Mouse (Mus musculus) midbrain, embryonic 16.5 days (tissue): ENCODE measurements at regions not wholly inside any gene's neighbourhood (a gene's known extent, or its start where the extent isn't known, plus 50 kb on each side); places are given as distances from the start of the nearest gene placed in this dataset.
"Not testable (repeated sequence)": the region's sequence is repeated elsewhere in the genome, so short reads cannot be mapped to it uniquely, and the experiment has no call there.

ENCODE experiments used
- ATAC-seq: fragments of 200-750 bp; cut with Nextera tagmentation; 2 replicates; pipeline ENCODE4 v1.8.0; 2017; ENCODE audit warnings: moderate TSS enrichment
- H3K27ac ChIP-seq: fragments of 300-500 bp; sonication (generic); 2 replicates; pipeline ENCODE4 v1.5.1; 2014; ENCODE audit warnings: mild to moderate bottlenecking, low read length, mixed read lengths
- H3K27me3 ChIP-seq: fragments of 300-500 bp; sonication (generic); 2 replicates; pipeline ENCODE4 v1.6.1; 2014; ENCODE audit warnings: low read depth, low read length, mixed read lengths; ENCODE audit not compliant: control insufficient read depth, insufficient read depth
- H3K36me3 ChIP-seq: fragments of 300-500 bp; sonication (generic); 2 replicates; pipeline ENCODE4 v1.6.1; 2014; ENCODE audit warnings: mild to moderate bottlenecking, low read length, moderate library complexity, mixed read lengths; ENCODE audit not compliant: control insufficient read depth, insufficient read depth
- H3K4me1 ChIP-seq: fragments of 300-500 bp; sonication (generic); 2 replicates; pipeline ENCODE4 v1.6.1; 2014; ENCODE audit warnings: mild to moderate bottlenecking, low read length, mixed read lengths; ENCODE audit not compliant: control insufficient read depth, insufficient read depth
- H3K4me2 ChIP-seq: fragments of 300-500 bp; sonication (generic); 2 replicates; pipeline ENCODE4 v1.6.1; 2014; ENCODE audit warnings: mild to moderate bottlenecking, low read length, mixed read lengths
- H3K4me3 ChIP-seq: fragments of 300-500 bp; sonication (generic); 2 replicates; pipeline ENCODE4 v1.5.1; 2014; ENCODE audit warnings: low read depth, mild to moderate bottlenecking, low read length, moderate library complexity, mixed read lengths
- H3K9ac ChIP-seq: fragments of 300-500 bp; sonication (generic); 2 replicates; pipeline ENCODE4 v1.6.1; 2014; ENCODE audit warnings: low read depth, low read length, mixed read lengths
- H3K9me3 ChIP-seq: fragments of 300-500 bp; sonication (generic); replicated peaks from 2 replicates; pipeline ENCODE4 v1.6.1; 2014; ENCODE audit warnings: mild to moderate bottlenecking, low read length, mixed read lengths; ENCODE audit not compliant: control insufficient read depth, poor library complexity, severe bottlenecking
- WGBS: fragments of 180-500 bp; shearing (Covaris S2); extraction: QIAGEN DNeasy Blood & Tissue Kit; methylation state at CpG from one replicate; pipeline ENCODE4 v1.1.7; 2014; 5-methylcytosine and 5-hydroxymethylcytosine counted together

- peak; percentile 59 for ATAC-seq
These were observed 214.0 kb upstream of the Zfp703 start for GRCm38 (mm10) chr8:26762942-26763778.

GRCm38 (mm10) chr8:26768474-26769229, 208.5 kb upstream of the Zfp703 start:
- H3K9ac ChIP-seq, result no peak overlapping the region
- H3K36me3 ChIP-seq, result no peaks in the 10 kb centered on the region
- no peaks in the 10 kb centered on the region for H3K9me3 ChIP-seq
- H3K4me1 ChIP-seq, result no peaks in the 10 kb centered on the region
- ATAC-seq, result no peak
- H3K4me3 ChIP-seq, result no peak overlapping the region
- H3K4me2 ChIP-seq, result no peak overlapping the region
- no peaks in the 10 kb centered on the region for H3K27me3 ChIP-seq
- H3K27ac ChIP-seq, result no peak overlapping the region
- 76% methylated on average over 10 of the region's 10 CpGs for WGBS

More at GRCm38 (mm10) chr8:26762942-26763778, 214.0 kb upstream of the Zfp703 start:
- Histone ChIP-seq H3K27me3 (no peaks in the 10 kb centered on the region), H3K27ac (no peak overlapping the region; the same call in none of the 2 replicates), H3K4me2 (no peak overlapping the region), H3K4me3 (no peak overlapping the region), H3K36me3 (no peaks in the 10 kb centered on the region), H3K9me3 (no peaks in the 10 kb centered on the region), H3K9ac (no peak overlapping the region), H3K4me1 (0 out of 2 replicates have a peak, but pooled peaks cover 4% of the 10 kb centered on the region)
- WGBS, result 67% methylated on average over 16 of the region's 16 CpGs

- Histone ChIP-seq H3K4me3 (no peak overlapping the region), H3K4me2 (peak overlapping the region; percentile 12; the same call in 1 of the 2 replicates), H3K27ac (no peak overlapping the region)
These were observed 206.7 kb upstream of the Zfp703 start for GRCm38 (mm10) chr8:26770424-26770886.

GRCm38 (mm10) chr8:26778917-26779537, 198.1 kb upstream of the Zfp703 start:
- Histone ChIP-seq H3K27me3 (no peaks in the 10 kb centered on the region), H3K27ac (no peak overlapping the region), H3K9me3 (no peaks in the 10 kb centered on the region), H3K9ac (no peak overlapping the region), H3K4me1 (no peaks in the 10 kb centered on the region; the same call in 1 of the 2 replicates), H3K4me3 (no peak overlapping the region), H3K4me2 (no peak overlapping the region), H3K36me3 (no peaks in the 10 kb centered on the region)
- WGBS, result 72% methylated on average over 10 of the region's 10 CpGs
- no peak for ATAC-seq

More at GRCm38 (mm10) chr8:26770424-26770886, 206.7 kb upstream of the Zfp703 start:
- Histone ChIP-seq H3K9ac (no peak overlapping the region), H3K27me3 (no peaks in the 10 kb centered on the region), H3K4me1 (no peaks in the 10 kb centered on the region), H3K9me3 (no peaks in the 10 kb centered on the region), H3K36me3 (no peaks in the 10 kb centered on the region)
- ATAC-seq, result peak; percentile 22; the same call in 1 of the 2 replicates
- WGBS, result 56% methylated on average over 16 of the region's 16 CpGs

- Histone ChIP-seq H3K27ac (no peak overlapping the region), H3K27me3 (no peaks in the 10 kb centered on the region), H3K9ac (0 out of 2 replicates have a peak overlapping the region, but pooled peaks have one; percentile 43), H3K36me3 (no peaks in the 10 kb centered on the region), H3K4me3 (peak overlapping the region; percentile 26), H3K4me2 (peak overlapping the region; percentile 46), H3K9me3 (no peaks in the 10 kb centered on the region), H3K4me1 (no peaks in the 10 kb centered on the region; the same call in 1 of the 2 replicates)
- 23% methylated on average over 19 of the region's 19 CpGs for WGBS
- no peak for ATAC-seq
These were observed 196.6 kb upstream of the Zfp703 start for GRCm38 (mm10) chr8:26780515-26780914.

- not testable (repeated sequence) for H3K4me1 ChIP-seq, H3K4me2 ChIP-seq, H3K36me3 ChIP-seq, H3K27ac ChIP-seq, H3K27me3 ChIP-seq, ATAC-seq, H3K9me3 ChIP-seq, H3K4me3 ChIP-seq, H3K9ac ChIP-seq
- whole genome bisulfite sequencing, result 91% methylated on average over 8 of the region's 8 CpGs
These were observed 194.2 kb upstream of the Zfp703 start for GRCm38 (mm10) chr8:26782936-26783335.

GRCm38 (mm10) chr8:26784381-26784780, 192.7 kb upstream of the Zfp703 start:
- no peak overlapping the region for H3K4me2 ChIP-seq
- H3K9me3 ChIP-seq, result no peaks in the 10 kb centered on the region
- H3K4me3 ChIP-seq, result no peak overlapping the region
- no peaks in the 10 kb centered on the region for H3K36me3 ChIP-seq
- no peak overlapping the region for H3K9ac ChIP-seq
- H3K27me3 ChIP-seq, result no peaks in the 10 kb centered on the region
- no peak overlapping the region for H3K27ac ChIP-seq
- WGBS, result 58% methylated on average over 6 of the region's 6 CpGs
- no peaks in the 10 kb centered on the region; the same call in 1 of the 2 replicates for H3K4me1 ChIP-seq
- ATAC-seq, result no peak

GRCm38 (mm10) chr8:26791795-26792194, 185.3 kb upstream of the Zfp703 start:
- H3K4me1 ChIP-seq, result no peaks in the 10 kb centered on the region
- ATAC-seq, result no peak
- H3K27me3 ChIP-seq, result no peaks in the 10 kb centered on the region
- no peak overlapping the region for H3K4me3 ChIP-seq
- H3K9ac ChIP-seq, result no peak overlapping the region
- H3K27ac ChIP-seq, result no peak overlapping the region
- no peaks in the 10 kb centered on the region for H3K9me3 ChIP-seq
- WGBS, result 67% methylated on average over 2 of the region's 2 CpGs
- H3K36me3 ChIP-seq, result no peaks in the 10 kb centered on the region
- no peak overlapping the region for H3K4me2 ChIP-seq
